Mouse (Mus musculus): ENCODE results near the gene Gm14296. TPM values are rescaled to one million over a fixed set of nuclear protein-coding genes. Genes with fewer than 3 reads are reported as not detected.
"Not testable (repeated sequence)": the region's sequence is repeated elsewhere in the genome, so short reads cannot be mapped to it uniquely, and the experiment has no call there.

The Gm14296 gene
- 10.0 and 11.2 TPM in 2 replicates for polyA plus RNA-seq (2015; fragmentation: Nextera tagmentation; extraction: Ambion mirVana)

DNA sequence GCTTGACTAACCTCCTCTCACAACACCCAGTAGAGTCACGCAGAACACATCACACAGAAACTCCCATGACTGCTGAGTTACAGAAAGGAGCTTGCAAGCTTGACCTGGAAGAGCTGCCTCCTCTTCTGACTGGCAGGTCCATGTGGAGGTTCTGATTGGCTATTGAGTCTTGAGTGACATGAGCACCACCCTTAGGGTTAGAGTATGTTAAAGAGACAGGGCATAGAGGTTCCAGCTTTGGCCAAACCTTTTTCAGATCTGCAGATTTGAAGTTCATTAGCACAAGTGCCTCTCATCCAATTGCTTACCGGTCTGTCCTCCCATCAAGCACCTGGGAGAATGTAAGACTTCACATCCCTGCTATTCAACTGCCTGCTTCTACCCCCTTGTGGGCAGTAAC lies at the start of gene Gm14296:
Gene Gm14296, minus strand, starts transcription at position 101 of the 400 bp plus-strand sequence.
- no CpG with 5 or more reads among the region's 2 CpGs for WGBS
- H3K9me3 ChIP-seq; H3K36me3 ChIP-seq; ATAC-seq (ENCODE audit: insufficient number of reproducible peaks, low FRiP score, low TSS enrichment, low read depth); H3K9ac ChIP-seq; H3K4me1 ChIP-seq; H3K27me3 ChIP-seq; H3K4me3 ChIP-seq; H3K4me2 ChIP-seq; H3K27ac ChIP-seq: not testable (repeated sequence)

DNA sequence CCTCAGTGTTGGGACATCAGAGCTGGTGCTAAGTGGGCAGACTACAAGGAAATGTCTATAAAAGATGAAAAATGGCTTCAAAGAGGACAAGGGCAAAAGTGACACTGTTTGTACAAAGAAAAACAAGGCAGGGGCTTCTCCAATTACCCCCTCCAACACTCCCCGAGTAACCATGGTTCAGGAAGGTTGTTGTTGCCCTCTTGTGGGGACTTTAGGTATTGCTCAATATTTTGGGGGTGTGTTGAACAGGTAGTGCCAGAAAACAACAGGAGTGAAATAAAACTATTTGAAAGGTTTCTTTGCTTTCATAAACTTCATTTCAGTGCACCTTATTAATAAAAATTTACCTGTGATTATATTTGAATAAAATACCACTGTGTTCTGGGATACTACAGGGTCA lies 22.1 kb downstream of the Gm14296 start:
- not testable (repeated sequence) for H3K9ac ChIP-seq; H3K36me3 ChIP-seq; H3K4me1 ChIP-seq; H3K4me3 ChIP-seq; H3K27ac ChIP-seq; H3K9me3 ChIP-seq; ATAC-seq (ENCODE audit: insufficient number of reproducible peaks, low FRiP score, low TSS enrichment, low read depth); H3K4me2 ChIP-seq; H3K27me3 ChIP-seq
- no CpG with 5 or more reads among the region's 1 CpGs for WGBS

Other genes starting within 250 kb of the Gm14296 start
- 24.8 and 27.5 TPM in 2 replicates for gene Gm14305, start 219.5 kb downstream of the Gm14296 start, polyA plus RNA-seq (2015; fragmentation: Nextera tagmentation; extraction: Ambion mirVana)
- 12.0 and 14.5 TPM in 2 replicates for gene Gm14295, start 129.2 kb downstream of the Gm14296 start, polyA plus RNA-seq (2015; fragmentation: Nextera tagmentation; extraction: Ambion mirVana)
- gene Gm14408, start 96.7 kb downstream of the Gm14296 start, polyA plus RNA-seq (2015; fragmentation: Nextera tagmentation; extraction: Ambion mirVana) = not detected in 2 replicates
- 7.4 and 9.0 TPM in 2 replicates for gene Gm14419, start 73.1 kb upstream of the Gm14296 start, polyA plus RNA-seq (2015; fragmentation: Nextera tagmentation; extraction: Ambion mirVana)
- gene Gm14401, start 146.5 kb upstream of the Gm14296 start, polyA plus RNA-seq (2015; fragmentation: Nextera tagmentation; extraction: Ambion mirVana) = not detected in 2 replicates

Data from limb, embryonic 15.5 days (tissue).